Mouse (Mus musculus): ENCODE results near the gene Arrb1. TPM values are rescaled to one million over a fixed set of nuclear protein-coding genes. Genes with fewer than 3 reads are reported as not detected.
"Not testable (repeated sequence)": the region's sequence is repeated elsewhere in the genome, so short reads cannot be mapped to it uniquely, and the experiment has no call there.

Arrb1 gene
- polyA plus RNA-seq (2016; fragmentation: Nextera tagmentation; extraction: Ambion mirVana): 10.8 and 12.2 TPM in 2 replicates

GRCm38 (mm10) chr7:99534901-99535735 is at the start of gene Arrb1:
Gene Arrb1 (plus strand): TSS chr7:99535466.
- Histone ChIP-seq H3K9me3 (no peaks in the 10 kb centered on the region), H3K27ac (peak within 1 kb of the TSS; percentile 83), H3K9ac (peak within 1 kb of the TSS; percentile 80), H3K36me3 (replicated peaks) (no peaks in the 10 kb centered on the region), H3K4me1 (peaks cover 51% of the 10 kb centered on the region), H3K27me3 (peaks cover 8% of the 10 kb centered on the region; the same call in 1 of the 2 replicates), H3K4me2 (peak within 1 kb of the TSS; percentile 88), H3K4me3 (replicated peaks) (peak within 1 kb of the TSS; percentile 79)
- WGBS: 0% methylated on average over 47 of the region's 68 CpGs
- peak; percentile 89 for ATAC-seq (ENCODE audit: low FRiP score)

- WGBS: 84% methylated on average over 5 of the region's 5 CpGs
- H3K9me3 ChIP-seq: 0 out of 2 replicates have a peak, but pooled peaks cover 8% of the 10 kb centered on the region
- H3K4me1 ChIP-seq: no peaks in the 10 kb centered on the region
- H3K27ac ChIP-seq: no peak overlapping the region
- ATAC-seq (ENCODE audit: low FRiP score): no peak
- H3K36me3 ChIP-seq (replicated peaks): no peaks in the 10 kb centered on the region
- H3K4me2 ChIP-seq: no peak overlapping the region
- H3K4me3 ChIP-seq (replicated peaks): no peak overlapping the region
- no peak overlapping the region for H3K9ac ChIP-seq
- H3K27me3 ChIP-seq: peaks cover 19% of the 10 kb centered on the region
Observed at GRCm38 (mm10) chr7:99489708-99490107, 45.6 kb upstream of the Arrb1 start.

DNA sequence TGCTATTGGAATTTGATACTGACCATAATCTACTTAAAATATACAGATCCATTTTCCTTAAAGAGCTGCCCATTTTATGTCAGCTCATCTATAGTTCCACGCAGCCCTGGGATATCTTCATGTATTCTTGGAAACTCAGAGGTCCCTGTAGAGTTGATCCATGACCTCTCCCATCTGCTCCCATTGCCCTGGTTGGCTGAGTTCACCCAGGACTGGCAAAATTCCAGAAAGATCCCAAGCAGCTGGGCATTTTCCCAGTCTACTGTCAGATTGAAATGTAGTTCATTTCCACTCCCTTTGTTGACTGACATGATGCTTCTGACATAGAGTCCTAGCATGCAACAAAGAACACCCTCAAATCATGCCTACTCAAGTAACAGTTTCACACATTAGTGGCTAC is 36.1 kb upstream of the Arrb1 start:
- Histone ChIP-seq H3K4me2 (no peak overlapping the region), H3K9ac (no peak overlapping the region), H3K27ac (no peak overlapping the region), H3K4me1 (no peaks in the 10 kb centered on the region), H3K9me3 (no peaks in the 10 kb centered on the region), H3K4me3 (replicated peaks) (no peak overlapping the region), H3K27me3 (no peaks in the 10 kb centered on the region), H3K36me3 (replicated peaks) (no peaks in the 10 kb centered on the region)
- no peak for ATAC-seq (ENCODE audit: low FRiP score)
- 63% methylated on average over 1 of the region's 1 CpGs for WGBS

DNA sequence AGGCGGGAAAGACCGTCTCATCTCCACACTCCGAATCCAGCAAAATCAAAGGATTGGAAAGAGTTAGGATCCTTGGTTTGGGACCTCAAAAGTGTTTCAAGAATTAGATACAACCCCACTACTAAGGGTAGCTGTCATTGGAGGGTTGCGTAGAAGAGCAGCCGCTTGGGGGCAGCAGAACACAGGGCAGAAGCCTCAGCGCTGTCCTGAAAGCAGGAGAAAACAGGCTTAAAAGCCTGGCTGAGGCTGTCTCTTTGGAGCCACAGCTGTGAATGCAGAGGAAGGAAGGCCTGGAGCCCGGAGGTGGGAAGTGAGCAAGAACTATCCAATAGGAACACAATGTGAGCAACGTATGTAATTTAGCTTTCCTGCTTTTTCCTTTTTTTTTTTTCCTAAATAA is 35.1 kb upstream of the Arrb1 start:
- ATAC-seq (ENCODE audit: low FRiP score): peak; percentile 77
- Histone ChIP-seq H3K9me3 (no peaks in the 10 kb centered on the region), H3K27me3 (no peaks in the 10 kb centered on the region), H3K4me1 (no peaks in the 10 kb centered on the region), H3K4me2 (no peak overlapping the region), H3K9ac (no peak overlapping the region), H3K36me3 (replicated peaks) (no peaks in the 10 kb centered on the region), H3K27ac (no peak overlapping the region), H3K4me3 (replicated peaks) (no peak overlapping the region)
- 6% methylated on average over 8 of the region's 8 CpGs for WGBS

DNA sequence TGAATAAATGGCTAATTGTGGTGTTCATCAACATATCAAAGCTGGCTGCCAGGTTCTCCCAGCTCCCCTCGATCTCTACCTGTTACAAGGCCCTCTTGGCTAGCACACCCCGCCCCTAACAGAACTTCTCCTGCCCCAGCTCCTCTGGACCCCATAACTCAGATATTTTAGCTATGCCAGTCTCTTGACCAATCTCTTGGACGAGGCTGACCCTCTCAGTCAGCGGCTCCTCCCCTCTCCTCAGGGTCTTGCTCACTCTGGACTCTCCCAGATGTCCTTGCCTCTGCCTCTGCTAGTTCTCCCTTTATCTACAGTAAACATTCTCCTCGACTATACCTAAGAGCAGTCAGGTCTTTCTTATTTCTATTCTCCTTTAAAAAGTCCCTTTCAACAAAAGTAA is 34.6 kb upstream of the Arrb1 start:
- no peak for ATAC-seq (ENCODE audit: low FRiP score)
- Histone ChIP-seq H3K27me3 (no peaks in the 10 kb centered on the region), H3K4me2 (no peak overlapping the region), H3K36me3 (replicated peaks) (no peaks in the 10 kb centered on the region), H3K4me3 (replicated peaks) (no peak overlapping the region), H3K27ac (no peak overlapping the region), H3K9me3 (no peaks in the 10 kb centered on the region), H3K4me1 (no peaks in the 10 kb centered on the region), H3K9ac (0 out of 2 replicates have a peak overlapping the region, but pooled peaks have one; percentile 7)
- whole genome bisulfite sequencing: 39% methylated on average over 5 of the region's 5 CpGs

GRCm38 (mm10) chr7:99501148-99501547 is 34.1 kb upstream of the Arrb1 start:
- 41% methylated on average over 1 of the region's 1 CpGs for WGBS
- H3K4me2 ChIP-seq: no peak overlapping the region
- H3K4me3 ChIP-seq (replicated peaks): no peak overlapping the region
- H3K27ac ChIP-seq: no peak overlapping the region
- no peak for ATAC-seq (ENCODE audit: low FRiP score)
- no peak overlapping the region for H3K9ac ChIP-seq
- H3K36me3 ChIP-seq (replicated peaks): no peaks in the 10 kb centered on the region
- no peaks in the 10 kb centered on the region for H3K27me3 ChIP-seq
- no peaks in the 10 kb centered on the region for H3K9me3 ChIP-seq
- H3K4me1 ChIP-seq: no peaks in the 10 kb centered on the region

GRCm38 (mm10) chr7:99504556-99504955 is 30.7 kb upstream of the Arrb1 start:
- Histone ChIP-seq H3K4me2 (no peak overlapping the region), H3K27ac (no peak overlapping the region), H3K4me3 (replicated peaks) (no peak overlapping the region), H3K36me3 (replicated peaks) (no peaks in the 10 kb centered on the region), H3K4me1 (no peaks in the 10 kb centered on the region), H3K9ac (no peak overlapping the region), H3K9me3 (0 out of 2 replicates have a peak, but pooled peaks cover 3% of the 10 kb centered on the region), H3K27me3 (no peaks in the 10 kb centered on the region)
- ATAC-seq (ENCODE audit: low FRiP score): no peak

DNA sequence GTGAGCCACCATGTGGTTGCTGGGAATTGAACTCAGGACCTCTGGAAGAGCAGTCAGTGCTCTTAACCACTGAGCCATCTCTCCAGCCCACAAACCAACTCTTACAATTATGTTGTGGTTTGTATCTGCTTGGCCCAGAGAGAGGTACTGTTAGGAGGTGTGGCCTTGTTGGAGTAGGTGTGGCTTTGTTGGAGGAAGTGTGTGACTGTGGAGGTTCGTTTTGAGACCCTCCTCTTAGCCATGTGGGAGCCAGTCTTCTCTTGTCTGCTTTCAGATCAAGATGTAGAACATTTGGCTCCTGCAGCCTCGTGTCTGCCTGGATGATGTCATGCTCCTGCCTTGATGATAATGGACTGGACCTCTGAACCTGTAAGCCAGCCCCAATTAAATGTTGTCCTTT is 27.1 kb upstream of the Arrb1 start:
- 21% methylated on average over 2 of the region's 2 CpGs for WGBS
- H3K4me1 ChIP-seq; H3K27ac ChIP-seq; H3K9me3 ChIP-seq; H3K36me3 ChIP-seq (replicated peaks); ATAC-seq (ENCODE audit: low FRiP score); H3K4me2 ChIP-seq; H3K27me3 ChIP-seq; H3K4me3 ChIP-seq (replicated peaks); H3K9ac ChIP-seq: not testable (repeated sequence)

DNA sequence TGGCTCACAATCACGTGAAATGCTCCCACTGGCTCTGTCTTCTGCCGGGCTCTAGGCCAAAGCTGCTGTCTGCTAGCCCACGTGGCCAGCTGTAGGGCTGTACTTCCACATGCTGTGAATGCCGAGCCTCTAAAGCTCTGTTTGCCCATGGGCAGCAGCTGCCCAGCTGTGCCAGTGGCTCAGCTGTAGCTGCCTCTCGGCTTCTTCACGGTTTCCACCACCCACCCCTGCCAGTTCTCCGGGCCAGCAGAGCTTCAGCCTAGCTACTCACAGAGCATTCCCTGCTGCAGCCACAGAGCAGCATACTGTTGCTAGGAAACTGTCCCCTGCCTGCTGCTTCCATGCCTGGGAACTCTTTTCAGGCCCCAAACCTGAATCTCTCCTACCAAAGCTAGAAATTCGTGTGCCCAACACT is 25.2 kb upstream of the Arrb1 start:
- WGBS: 11% methylated on average over 8 of the region's 8 CpGs
- no peak overlapping the region for H3K4me3 ChIP-seq (replicated peaks)
- peaks cover 5% of the 10 kb centered on the region for H3K4me1 ChIP-seq
- H3K36me3 ChIP-seq (replicated peaks): no peaks in the 10 kb centered on the region
- H3K27me3 ChIP-seq: no peaks in the 10 kb centered on the region; the same call in 1 of the 2 replicates
- no peak overlapping the region for H3K27ac ChIP-seq
- ATAC-seq (ENCODE audit: low FRiP score): no peak
- 0 out of 2 replicates have a peak overlapping the region, but pooled peaks have one; percentile 2 for H3K9ac ChIP-seq
- 0 out of 2 replicates have a peak, but pooled peaks cover 3% of the 10 kb centered on the region for H3K9me3 ChIP-seq
- H3K4me2 ChIP-seq: peak overlapping the region; percentile 33

GRCm38 (mm10) chr7:99516092-99516813 is 19.0 kb upstream of the Arrb1 start:
- Histone ChIP-seq H3K4me1 (no peaks in the 10 kb centered on the region), H3K4me2 (no peak overlapping the region), H3K9me3 (no peaks in the 10 kb centered on the region), H3K27ac (no peak overlapping the region), H3K27me3 (no peaks in the 10 kb centered on the region; the same call in 1 of the 2 replicates), H3K36me3 (replicated peaks) (no peaks in the 10 kb centered on the region), H3K4me3 (replicated peaks) (no peak overlapping the region), H3K9ac (no peak overlapping the region)
- no peak for ATAC-seq (ENCODE audit: low FRiP score)
- WGBS: 85% methylated on average over 9 of the region's 9 CpGs

DNA sequence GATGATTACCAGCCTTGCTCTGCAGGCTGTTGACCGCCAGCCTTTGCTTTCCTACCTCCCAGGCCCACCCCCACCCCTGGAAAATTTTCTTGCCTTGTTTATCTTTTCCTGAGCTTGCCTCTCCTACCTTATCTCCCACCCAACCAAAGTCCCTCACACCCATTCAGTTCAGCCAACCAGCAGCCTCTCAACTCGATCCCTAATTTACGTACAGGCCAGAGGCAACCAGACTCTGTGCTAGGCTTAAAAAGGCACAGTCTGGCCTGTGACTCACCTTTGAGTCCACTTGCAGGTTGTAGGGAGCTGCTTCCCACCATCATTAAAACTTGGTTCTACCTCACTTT is 18.5 kb upstream of the Arrb1 start:
- WGBS: 91% methylated on average over 3 of the region's 3 CpGs
- Histone ChIP-seq H3K4me3 (replicated peaks) (no peak overlapping the region), H3K27me3 (no peaks in the 10 kb centered on the region; the same call in 1 of the 2 replicates), H3K27ac (no peak overlapping the region), H3K9me3 (no peaks in the 10 kb centered on the region), H3K36me3 (replicated peaks) (no peaks in the 10 kb centered on the region), H3K9ac (no peak overlapping the region), H3K4me2 (no peak overlapping the region), H3K4me1 (no peaks in the 10 kb centered on the region)
- no peak for ATAC-seq (ENCODE audit: low FRiP score)

GRCm38 (mm10) chr7:99518954-99519644 is 16.2 kb upstream of the Arrb1 start:
- no peak overlapping the region for H3K9ac ChIP-seq
- H3K4me2 ChIP-seq: no peak overlapping the region
- H3K36me3 ChIP-seq (replicated peaks): no peaks in the 10 kb centered on the region
- no peaks in the 10 kb centered on the region for H3K27me3 ChIP-seq
- ATAC-seq (ENCODE audit: low FRiP score): no peak
- WGBS: 62% methylated on average over 4 of the region's 4 CpGs
- H3K4me3 ChIP-seq (replicated peaks): no peak overlapping the region
- H3K27ac ChIP-seq: no peak overlapping the region
- no peaks in the 10 kb centered on the region for H3K9me3 ChIP-seq
- H3K4me1 ChIP-seq: no peaks in the 10 kb centered on the region
